Mouse (Mus musculus): ENCODE data around the gene Clcn1.
A peak's percentile ranks its signal among the peaks of the same experiment; 100 is the strongest.

The Clcn1 gene

GRCm38 (mm10) chr6:42299362-42299761 is 12.9 kb downstream of the Clcn1 start:
- DNase-seq (ENCODE audit: low spot score in 2 of 2), result no peak

GRCm38 (mm10) chr6:42309816-42310378 is 23.4 kb downstream of the Clcn1 start:
- DNase-seq (ENCODE audit: low spot score in 2 of 2), result no peak

- DNase-seq (ENCODE audit: low spot score in 2 of 2), result no peak
Observed at GRCm38 (mm10) chr6:42310427-42311053, 24.1 kb downstream of the Clcn1 start.

GRCm38 (mm10) chr6:42318293-42318692 is 31.8 kb downstream of the Clcn1 start:
- no peak for DNase-seq (ENCODE audit: low spot score in 2 of 2)

- no peak for DNase-seq (ENCODE audit: low spot score in 2 of 2)
Observed at GRCm38 (mm10) chr6:42323371-42324066, 37.0 kb downstream of the Clcn1 start.

GRCm38 (mm10) chr6:42324067-42324481 is 37.6 kb downstream of the Clcn1 start:
- peak in 1 of 2 experiments; percentile 59 for DNase-seq (ENCODE audit: low spot score in 2 of 2)

GRCm38 (mm10) chr6:42324482-42325267 is 38.2 kb downstream of the Clcn1 start, which contains the start of gene Fam131b:
Gene Fam131b, minus strand, starts transcription at chr6:42324643.
- no peak for DNase-seq (ENCODE audit: low spot score in 2 of 2)

GRCm38 (mm10) chr6:42325268-42325609 is 38.8 kb downstream of the Clcn1 start:
- peak; percentile 65 to 84 for DNase-seq (ENCODE audit: low spot score in 2 of 2)

GRCm38 (mm10) chr6:42326509-42326908 is 40.0 kb downstream of the Clcn1 start:
- no peak for DNase-seq (ENCODE audit: low spot score in 2 of 2)

- DNase-seq (ENCODE audit: low spot score in 2 of 2), result no peak
Observed at GRCm38 (mm10) chr6:42328757-42329156, 42.3 kb downstream of the Clcn1 start.

GRCm38 (mm10) chr6:42330216-42330615 is 43.7 kb downstream of the Clcn1 start:
- no peak for DNase-seq (ENCODE audit: low spot score in 2 of 2)

- DNase-seq (ENCODE audit: low spot score in 2 of 2), result no peak
Observed at GRCm38 (mm10) chr6:42330946-42331345, 44.5 kb downstream of the Clcn1 start.

- no peak for DNase-seq (ENCODE audit: low spot score in 2 of 2)
Observed at GRCm38 (mm10) chr6:42339189-42339588, 52.7 kb downstream of the Clcn1 start.

- no peak for DNase-seq (ENCODE audit: low spot score in 2 of 2)
Observed at GRCm38 (mm10) chr6:42339981-42340380, 53.5 kb downstream of the Clcn1 start.

- no peak for DNase-seq (ENCODE audit: low spot score in 2 of 2)
Observed at GRCm38 (mm10) chr6:42342171-42342570, 55.7 kb downstream of the Clcn1 start.

GRCm38 (mm10) chr6:42343361-42344120 is 57.1 kb downstream of the Clcn1 start:
- no peak for DNase-seq (ENCODE audit: low spot score in 2 of 2)

- no peak for DNase-seq (ENCODE audit: low spot score in 2 of 2)
Observed at GRCm38 (mm10) chr6:42344255-42344654, 57.8 kb downstream of the Clcn1 start.

GRCm38 (mm10) chr6:42348281-42349005 is 62.0 kb downstream of the Clcn1 start:
- no peak for DNase-seq (ENCODE audit: low spot score in 2 of 2)

GRCm38 (mm10) chr6:42349006-42349425 is 62.5 kb downstream of the Clcn1 start:
- peak in 1 of 2 experiments; percentile 67 for DNase-seq (ENCODE audit: low spot score in 2 of 2)

GRCm38 (mm10) chr6:42349426-42350020 is 63.0 kb downstream of the Clcn1 start, which contains the start of gene Zyx:
Gene Zyx, plus strand, starts transcription at chr6:42349630.
- peak; percentile 95 for DNase-seq (ENCODE audit: low spot score in 2 of 2)

All from urinary bladder, postnatal 4 days (tissue).